Mouse (Mus musculus) MEL (cell line): ENCODE measurements around the gene Vmn1r75.

Experiments used
- MYB ChIP-seq: IDR thresholded peaks from 2 replicates; pipeline ENCODE4 v1.6.1; 2011; ENCODE audit warnings: mild to moderate bottlenecking, low read depth, low read length, improper control_type of control experiment
- POLR2A ChIP-seq, 2 experiments: IDR thresholded peaks; 2 replicates each; pipeline ENCODE4 v1.6.1; 2011 to 2012; ENCODE audit warnings: low read length in 2 of 2, mild to moderate bottlenecking in 2 of 2, control low read depth in 1 of 2, improper control_type of control experiment in 1 of 2, low read depth in 1 of 2, moderate library complexity in 1 of 2; ENCODE audit not compliant: control insufficient read depth in 1 of 2, insufficient read depth in 1 of 2, poor library complexity in 1 of 2

DNA sequence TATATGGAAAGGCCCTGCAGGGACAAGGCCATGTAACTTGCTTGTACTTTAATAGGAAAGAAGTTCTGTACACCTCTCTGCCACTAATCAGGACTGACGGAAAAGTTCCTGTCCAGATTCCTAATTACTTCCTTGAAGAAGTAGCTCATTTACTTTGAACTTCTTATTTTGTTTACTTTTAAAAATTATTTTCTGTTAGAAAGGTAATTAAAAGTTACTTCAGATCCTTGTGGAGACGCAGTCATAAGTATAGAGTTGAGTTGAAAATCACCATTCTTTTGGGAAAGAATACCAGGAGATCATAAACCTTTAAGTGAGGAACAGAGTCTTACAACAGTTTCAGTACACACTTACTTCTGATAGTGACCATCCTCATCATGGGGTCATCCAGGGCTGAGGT lies 40.8 kb upstream of the Vmn1r75 start, which contains the start of gene Vmn1r74:
- TF ChIP-seq POLR2A (IDR thresholded peaks at IDR 0.05; ENCODE audit: control insufficient read depth in 1 of 2, insufficient read depth in 1 of 2, low read depth in 1 of 2, low read length in 2 of 2, poor library complexity in 1 of 2): no peak
- TF ChIP-seq MYB: no peak
